Mouse (Mus musculus) ovary, postnatal 10 days (tissue): ENCODE results near the gene Grm4.
"Not testable (repeated sequence)": the region's sequence is repeated elsewhere in the genome, so short reads cannot be mapped to it uniquely, and the experiment has no call there.

Source experiments
- DNase-seq: peaks from one replicate; pipeline ENCODE4 v3.0.0; 2022; ENCODE audit warnings: low spot score

The Grm4 gene

GRCm38 (mm10) chr17:27389221-27390000 lies 131.8 kb downstream of the Grm4 start:
- no peak for DNase-seq

GRCm38 (mm10) chr17:27386438-27386837 lies 134.8 kb downstream of the Grm4 start:
- no peak for DNase-seq

GRCm38 (mm10) chr17:27385513-27386261 lies 135.5 kb downstream of the Grm4 start:
- no peak for DNase-seq

GRCm38 (mm10) chr17:27382916-27383315 lies 138.3 kb downstream of the Grm4 start:
- DNase-seq, result no peak

- DNase-seq, result not testable (repeated sequence)
Measured at GRCm38 (mm10) chr17:27380911-27381459, 140.2 kb downstream of the Grm4 start.

GRCm38 (mm10) chr17:27378977-27379376 lies 142.2 kb downstream of the Grm4 start:
- DNase-seq, result no peak

GRCm38 (mm10) chr17:27377151-27377550 lies 144.1 kb downstream of the Grm4 start:
- DNase-seq, result no peak

GRCm38 (mm10) chr17:27375551-27375950 lies 145.7 kb downstream of the Grm4 start:
- DNase-seq, result no peak
